Mouse (Mus musculus): ENCODE results near the gene Snrpd2. TPM values are rescaled to one million over a fixed set of nuclear protein-coding genes. Genes with fewer than 3 reads are reported as not detected.

Gene Snrpd2
- polyA plus RNA-seq, 1 experiment from 2014 or later, result 110 TPM

DNA sequence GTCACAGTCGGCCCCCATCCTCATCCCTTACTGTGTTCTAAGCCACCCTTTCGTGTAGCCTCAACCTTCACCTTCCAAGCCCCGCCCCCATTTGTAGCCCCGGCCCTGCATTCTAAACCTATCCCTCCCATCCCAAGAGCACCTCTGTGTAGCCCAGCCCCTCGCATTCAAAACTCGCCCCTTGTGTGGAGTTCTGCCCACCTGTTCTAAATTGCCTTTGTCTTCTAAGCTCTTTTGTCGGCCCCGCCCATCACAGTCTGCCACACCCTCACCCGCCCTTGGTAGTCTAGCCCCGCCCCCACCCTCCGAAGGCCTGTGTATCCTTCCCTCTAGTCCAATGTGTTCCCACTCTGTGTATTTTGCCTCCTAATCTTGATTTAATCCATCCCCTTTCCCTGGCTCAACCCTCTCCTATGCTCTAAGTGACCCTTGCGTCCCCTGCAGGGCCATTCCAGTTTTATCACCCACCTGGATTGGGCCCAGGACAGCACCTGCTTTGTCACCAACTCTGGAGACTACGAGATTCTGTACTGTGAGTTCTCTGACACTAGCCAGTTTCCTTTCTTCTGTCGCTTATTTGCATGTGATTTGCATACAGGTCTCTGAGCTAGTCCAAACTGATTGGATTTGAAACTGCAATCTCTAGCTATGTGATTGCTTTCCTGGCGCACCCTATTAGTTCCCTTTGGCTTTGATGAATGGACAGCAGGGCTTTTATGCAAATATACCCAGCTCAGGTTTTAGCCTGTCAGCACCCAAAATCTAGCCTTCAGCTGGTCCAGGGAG, 52.7 kb downstream of the Snrpd2 start:
- H3K9ac ChIP-seq, result no peak overlapping the region
- DNase-seq (ENCODE audit: low spot score), result no peak
- peaks cover 58% of the 10 kb centered on the region for H3K36me3 ChIP-seq (replicated peaks; ENCODE audit: control insufficient read depth, insufficient read depth)

More for the DNA sequence above, 52.7 kb downstream of the Snrpd2 start:
- 60% methylated on average over 15 of the region's 15 CpGs for WGBS
- Histone ChIP-seq H3K27me3 (ENCODE audit: control insufficient read depth, insufficient read depth, low read length) (no peaks in the 10 kb centered on the region), H3K9me3 (ENCODE audit: control insufficient read depth, low read length) (no peaks in the 10 kb centered on the region), H3K4me2 (replicated peaks) (no peak overlapping the region), H3K27ac (no peak overlapping the region), H3K4me1 (replicated peaks; ENCODE audit: control insufficient read depth, insufficient read depth, low read length) (no peaks in the 10 kb centered on the region), H3K4me3 (replicated peaks; ENCODE audit: low read length) (no peak overlapping the region)
- ATAC-seq (ENCODE audit: low FRiP score), result no peak

MicroRNAs encoded within 50 kb of the gene (microRNA counts, 519-probe panel; counts per million panel counts)
- not detected for microRNA mmu-miR-330

Small RNA genes lying within 50 kb of the gene (microRNA-seq; reads per million reads assigned to microRNA genes)
- gene Mir330, result 555 reads per million, percentile 72 among the genes with 10 or more reads in this experiment

Other genes starting within 250 kb of the Snrpd2 start
- gene Ccdc61, start 239.3 kb upstream of the Snrpd2 start, polyA plus RNA-seq (2014; fragmentation: Nextera tagmentation; extraction: Ambion mirVana), result 23.9 and 24.0 TPM in 2 replicates
- gene Nova2, start 223.8 kb upstream of the Snrpd2 start, polyA plus RNA-seq (2014; fragmentation: Nextera tagmentation; extraction: Ambion mirVana), result 15.4 and 16.3 TPM in 2 replicates
- 0.52 and 0.69 TPM in 2 replicates for gene Nanos2, start 162.3 kb upstream of the Snrpd2 start, polyA plus RNA-seq (2014; fragmentation: Nextera tagmentation; extraction: Ambion mirVana)
- gene Mypop, start 158.5 kb upstream of the Snrpd2 start, polyA plus RNA-seq (2014; fragmentation: Nextera tagmentation; extraction: Ambion mirVana), result 6.7 and 7.4 TPM in 2 replicates
- 32.4 and 38.1 TPM in 2 replicates for gene Irf2bp1, start 145.7 kb upstream of the Snrpd2 start, polyA plus RNA-seq (2014; fragmentation: Nextera tagmentation; extraction: Ambion mirVana)
- not detected in 2 replicates for gene Foxa3, start 126.2 kb upstream of the Snrpd2 start, polyA plus RNA-seq (2014; fragmentation: Nextera tagmentation; extraction: Ambion mirVana)
- gene Sympk, start 125.3 kb upstream of the Snrpd2 start, polyA plus RNA-seq (2014; fragmentation: Nextera tagmentation; extraction: Ambion mirVana), result 18.7 and 18.8 TPM in 2 replicates
- gene Rsph6a, start 95.0 kb upstream of the Snrpd2 start, polyA plus RNA-seq (2014; fragmentation: Nextera tagmentation; extraction: Ambion mirVana), result 0.27 and 0.43 TPM in 2 replicates
- gene Dmwd, start 73.5 kb upstream of the Snrpd2 start, polyA plus RNA-seq (2014; fragmentation: Nextera tagmentation; extraction: Ambion mirVana), result 32.0 and 35.0 TPM in 2 replicates
- gene Dmpk, start 65.9 kb upstream of the Snrpd2 start, polyA plus RNA-seq (2014; fragmentation: Nextera tagmentation; extraction: Ambion mirVana), result 8.2 and 8.9 TPM in 2 replicates
- 2.3 and 2.5 TPM in 2 replicates for gene Six5, start 55.1 kb upstream of the Snrpd2 start, polyA plus RNA-seq (2014; fragmentation: Nextera tagmentation; extraction: Ambion mirVana)
- gene Gm4969, start 31.4 kb upstream of the Snrpd2 start, polyA plus RNA-seq (2014; fragmentation: Nextera tagmentation; extraction: Ambion mirVana), result 6.7 and 7.7 TPM in 2 replicates
- gene Fbxo46, start 29.9 kb upstream of the Snrpd2 start, polyA plus RNA-seq (2014; fragmentation: Nextera tagmentation; extraction: Ambion mirVana), result 10.9 and 11.9 TPM in 2 replicates
- gene Qpctl, start 431 bp upstream of the Snrpd2 start, polyA plus RNA-seq (2014; fragmentation: Nextera tagmentation; extraction: Ambion mirVana), result 19.1 and 20.3 TPM in 2 replicates
- gene Gipr, start 16.4 kb downstream of the Snrpd2 start, polyA plus RNA-seq (2014; fragmentation: Nextera tagmentation; extraction: Ambion mirVana), result 0.62 and 1.1 TPM in 2 replicates
- gene Eml2, start 26.7 kb downstream of the Snrpd2 start, polyA plus RNA-seq (2014; fragmentation: Nextera tagmentation; extraction: Ambion mirVana), result 3.4 and 3.6 TPM in 2 replicates
- gene Gpr4, start 62.8 kb downstream of the Snrpd2 start, polyA plus RNA-seq (2014; fragmentation: Nextera tagmentation; extraction: Ambion mirVana), result 3.1 and 3.2 TPM in 2 replicates
- 34.1 and 36.6 TPM in 2 replicates for gene Opa3, start 78.6 kb downstream of the Snrpd2 start, polyA plus RNA-seq (2014; fragmentation: Nextera tagmentation; extraction: Ambion mirVana)
- gene Vasp, start 122.1 kb downstream of the Snrpd2 start, polyA plus RNA-seq (2014; fragmentation: Nextera tagmentation; extraction: Ambion mirVana), result 32.7 and 35.3 TPM in 2 replicates
- 0.74 and 1.0 TPM in 2 replicates for gene Ppm1n, start 130.3 kb downstream of the Snrpd2 start, polyA plus RNA-seq (2014; fragmentation: Nextera tagmentation; extraction: Ambion mirVana)
- gene Rtn2, start 132.9 kb downstream of the Snrpd2 start, polyA plus RNA-seq (2014; fragmentation: Nextera tagmentation; extraction: Ambion mirVana), result 106 and 112 TPM in 2 replicates
- 0.12 TPM in 1 of 2 replicates, not detected in the other for gene Fosb, start 160.3 kb downstream of the Snrpd2 start, polyA plus RNA-seq (2014; fragmentation: Nextera tagmentation; extraction: Ambion mirVana)
- gene Ercc1, start 195.1 kb downstream of the Snrpd2 start, polyA plus RNA-seq (2014; fragmentation: Nextera tagmentation; extraction: Ambion mirVana), result 82.6 and 86.1 TPM in 2 replicates
- 17.0 TPM in 2 replicates for gene Cd3eap, start 209.8 kb downstream of the Snrpd2 start, polyA plus RNA-seq (2014; fragmentation: Nextera tagmentation; extraction: Ambion mirVana)
- gene Ppp1r13l, start 210.0 kb downstream of the Snrpd2 start, polyA plus RNA-seq (2014; fragmentation: Nextera tagmentation; extraction: Ambion mirVana), result 2.4 and 2.6 TPM in 2 replicates
- gene Ercc2, start 232.3 kb downstream of the Snrpd2 start, polyA plus RNA-seq (2014; fragmentation: Nextera tagmentation; extraction: Ambion mirVana), result 15.6 and 16.5 TPM in 2 replicates

All from hindbrain, embryonic 14.5 days (tissue).